Mouse (Mus musculus) embryonic facial prominence, embryonic 12.5 days (tissue): ENCODE data around the gene Gm3633. TPM values are rescaled to one million over a fixed set of nuclear protein-coding genes. Genes with fewer than 3 reads are reported as not detected.
"Not testable (repeated sequence)": the region's sequence is repeated elsewhere in the genome, so short reads cannot be mapped to it uniquely, and the experiment has no call there.

Experiments
- ATAC-seq: fragments of 200-750 bp; cut with Nextera tagmentation; 2 replicates; pipeline ENCODE4 v1.8.0; 2017; ENCODE audit not compliant: insufficient number of reproducible peaks, insufficient read depth, low FRiP score, low TSS enrichment
- H3K27ac ChIP-seq: fragments of 300-500 bp; sonication (generic); 2 replicates; pipeline ENCODE4 v1.5.1; 2016; ENCODE audit warnings: mild to moderate bottlenecking
- H3K27me3 ChIP-seq: fragments of 300-500 bp; sonication (generic); 2 replicates; pipeline ENCODE4 v1.6.1; 2016; ENCODE audit warnings: mild to moderate bottlenecking, moderate library complexity
- H3K36me3 ChIP-seq: fragments of 300-500 bp; sonication (generic); 2 replicates; pipeline ENCODE4 v1.6.1; 2016; ENCODE audit warnings: mild to moderate bottlenecking
- H3K4me1 ChIP-seq: fragments of 300-500 bp; sonication (generic); 2 replicates; pipeline ENCODE4 v1.6.1; 2016
- H3K4me2 ChIP-seq: fragments of 300-500 bp; sonication (generic); replicated peaks from 2 replicates; pipeline ENCODE4 v1.6.1; 2016; ENCODE audit warnings: mild to moderate bottlenecking, moderate library complexity
- H3K4me3 ChIP-seq: fragments of 300-500 bp; sonication (generic); 2 replicates; pipeline ENCODE4 v1.5.1; 2016; ENCODE audit warnings: mild to moderate bottlenecking
- H3K9ac ChIP-seq: fragments of 300-500 bp; sonication (generic); 2 replicates; pipeline ENCODE4 v1.6.1; 2016; ENCODE audit warnings: mild to moderate bottlenecking, moderate library complexity
- H3K9me3 ChIP-seq: fragments of 300-500 bp; sonication (generic); 2 replicates; pipeline ENCODE4 v1.6.1; 2016; ENCODE audit warnings: mild to moderate bottlenecking, moderate library complexity
- WGBS: fragments of 180-500 bp; shearing (Covaris S2); methylation state at CpG from one replicate; pipeline ENCODE4 v1.1.7; 2016; 5-methylcytosine and 5-hydroxymethylcytosine counted together
- microRNA-seq: library from miRNA; unstranded; fragments of <30 nt; microRNA quantifications from one replicate; pipeline ENCODE4, GENCODE M21; 2017
- polyA plus RNA-seq: library from polyadenylated mRNA; unstranded; fragments of >200 nt; fragmentation: Nextera tagmentation; extraction: Ambion mirVana; gene quantifications from 2 replicates; pipeline ENCODE4 v1.2.1, GENCODE M21; 2016

Gene Gm3633
- polyA plus RNA-seq: not detected in 2 replicates

DNA sequence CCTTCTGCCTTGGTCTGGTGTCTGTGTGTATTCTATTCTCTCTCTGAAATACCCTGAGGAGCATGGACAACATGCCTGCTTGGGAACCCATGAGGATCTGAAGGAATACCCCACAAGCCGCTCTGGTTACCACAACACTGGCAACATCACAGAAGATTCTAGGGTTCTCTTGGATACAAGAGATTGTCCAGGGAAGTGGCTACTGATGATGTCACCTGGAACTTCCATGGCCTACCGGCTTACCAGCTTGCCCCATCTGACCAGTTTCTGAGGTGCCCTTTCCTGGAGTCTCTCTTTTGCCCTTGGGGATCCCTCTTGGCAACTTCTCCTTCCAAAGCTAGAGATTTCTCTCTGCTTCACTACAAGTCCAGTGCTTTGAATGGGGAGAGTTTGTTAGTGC, at the start of gene Gm3633:
Gene Gm3633 (minus strand): TSS at position 101 of the 400 bp plus-strand sequence.
- H3K9me3 ChIP-seq, H3K36me3 ChIP-seq, H3K4me2 ChIP-seq, H3K9ac ChIP-seq, ATAC-seq, H3K27me3 ChIP-seq, H3K4me3 ChIP-seq, H3K27ac ChIP-seq, H3K4me1 ChIP-seq: not testable (repeated sequence)
- 71% methylated on average over 1 of the region's 2 CpGs for WGBS

DNA sequence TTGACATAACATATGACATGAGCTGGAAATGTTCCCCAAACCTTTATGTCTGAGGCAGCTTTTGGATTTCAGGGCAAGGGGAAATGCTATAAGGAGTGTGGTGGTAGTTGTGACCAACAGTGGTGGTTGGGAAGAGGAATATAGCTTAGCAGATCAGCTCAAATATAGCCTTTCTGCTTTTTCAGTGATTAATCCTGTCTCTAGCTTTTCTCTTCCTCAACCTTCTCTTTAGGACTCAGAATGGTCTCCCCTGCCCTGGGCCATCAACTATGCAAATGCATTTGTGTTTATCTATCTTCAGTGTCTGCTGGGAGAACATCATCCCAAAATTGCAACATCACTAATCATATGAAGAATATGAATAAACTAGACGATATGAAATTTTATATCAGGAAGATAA, 13.9 kb upstream of the Gm3633 start, which contains the start of gene Gm10378:
Gene Gm10378 (plus strand): TSS at position 301 of the 400 bp plus-strand sequence.
- H3K4me3 ChIP-seq, H3K36me3 ChIP-seq, H3K4me2 ChIP-seq, H3K9ac ChIP-seq, H3K27me3 ChIP-seq, H3K9me3 ChIP-seq, H3K27ac ChIP-seq, H3K4me1 ChIP-seq, ATAC-seq: not testable (repeated sequence)
- WGBS: no CpG with 5 or more reads among the region's 1 CpGs

GRCm38 (mm10) chr14:42599782-42600181, 41.9 kb downstream of the Gm3633 start, which contains the start of gene Gm17124:
Gm17124 (minus strand) TSS chr14:42599882.
- not testable (repeated sequence) for H3K4me1 ChIP-seq, H3K4me3 ChIP-seq, H3K4me2 ChIP-seq, H3K27me3 ChIP-seq, H3K27ac ChIP-seq, H3K9ac ChIP-seq, ATAC-seq, H3K9me3 ChIP-seq, H3K36me3 ChIP-seq
- WGBS: no CpG with 5 or more reads among the region's 3 CpGs

Small RNA genes lying within 50 kb of the gene (microRNA-seq; reads per million reads assigned to microRNA genes)
- gene Gm23620 (not detected), gene Gm25228 (not detected)

Other genes starting within 250 kb of the Gm3633 start
- not detected in 2 replicates for gene Gm8005, start 202.2 kb downstream of the Gm3633 start, polyA plus RNA-seq
- gene Gm8011, start 178.0 kb downstream of the Gm3633 start, polyA plus RNA-seq: not detected in 2 replicates
- not detected in 2 replicates for gene Gm8020, start 139.6 kb downstream of the Gm3633 start, polyA plus RNA-seq
- not detected in 2 replicates for gene Gm8024, start 117.6 kb downstream of the Gm3633 start, polyA plus RNA-seq
- gene Gm17124, start 42.0 kb downstream of the Gm3633 start, polyA plus RNA-seq: not detected in 2 replicates
- gene Gm10378, start 14.0 kb upstream of the Gm3633 start, polyA plus RNA-seq: not detected in 2 replicates
- not detected in 2 replicates for gene Gm3015, start 126.9 kb upstream of the Gm3633 start, polyA plus RNA-seq
- gene Gm10377, start 156.1 kb upstream of the Gm3633 start, polyA plus RNA-seq: not detected in 2 replicates
- gene Gm21977, start 211.6 kb upstream of the Gm3633 start, polyA plus RNA-seq: not detected in 2 replicates